Mouse (Mus musculus): ENCODE data around the gene Rassf1. TPM values are rescaled to one million over a fixed set of nuclear protein-coding genes. Genes with fewer than 3 reads are reported as not detected.
A peak's percentile ranks its signal among the peaks of the same experiment; 100 is the strongest.

Gene Rassf1
- polyA plus RNA-seq, 1 experiment from 2014 or later, result 35.5 TPM

GRCm38 (mm10) chr9:107549297-107550074 lies 1.9 kb upstream of the Rassf1 start:
- H3K9ac ChIP-seq (replicated peaks; ENCODE audit: low read length), result no peak overlapping the region
- H3K27ac ChIP-seq (replicated peaks; ENCODE audit: low read depth, low read length), result no peak overlapping the region
- peaks cover 30% of the 10 kb centered on the region for H3K27me3 ChIP-seq (ENCODE audit: control insufficient read depth, insufficient read depth, low read length)
- ATAC-seq (ENCODE audit: low FRiP score, low TSS enrichment) (no peak), DNase-seq (no peak)
- peaks cover 23% of the 10 kb centered on the region for H3K4me1 ChIP-seq (ENCODE audit: control insufficient read depth, insufficient read depth, low read length)
- no peaks in the 10 kb centered on the region for H3K9me3 ChIP-seq (ENCODE audit: control insufficient read depth, low read length)
- H3K4me3 ChIP-seq (replicated peaks; ENCODE audit: low read depth, low read length), result no peak overlapping the region
- H3K36me3 ChIP-seq (ENCODE audit: control insufficient read depth, insufficient read depth, low read length), result peaks cover 9% of the 10 kb centered on the region
- WGBS, result 87% methylated on average over 20 of the region's 20 CpGs
- H3K4me2 ChIP-seq (ENCODE audit: low read length), result no peak overlapping the region

- H3K4me3 ChIP-seq (replicated peaks; ENCODE audit: low read depth, low read length), result peak overlapping the region; percentile 29; the same call in 1 of the 2 replicates
- 26% methylated on average over 23 of the region's 23 CpGs for WGBS
- H3K27ac ChIP-seq (replicated peaks; ENCODE audit: low read depth, low read length), result no peak overlapping the region
- peak overlapping the region; percentile 53; the same call in 1 of the 2 replicates for H3K4me2 ChIP-seq (ENCODE audit: low read length)
- H3K9ac ChIP-seq (replicated peaks; ENCODE audit: low read length), result no peak overlapping the region
- H3K27me3 ChIP-seq (ENCODE audit: control insufficient read depth, insufficient read depth, low read length), result peaks cover 30% of the 10 kb centered on the region
- no peaks in the 10 kb centered on the region for H3K36me3 ChIP-seq (ENCODE audit: control insufficient read depth, insufficient read depth, low read length)
- ATAC-seq (ENCODE audit: low FRiP score, low TSS enrichment) (no peak), DNase-seq (no peak)
- H3K4me1 ChIP-seq (ENCODE audit: control insufficient read depth, insufficient read depth, low read length), result peaks cover 28% of the 10 kb centered on the region
- H3K9me3 ChIP-seq (ENCODE audit: control insufficient read depth, low read length), result no peaks in the 10 kb centered on the region
Observed at GRCm38 (mm10) chr9:107550491-107551116, 751 bp upstream of the Rassf1 start.

GRCm38 (mm10) chr9:107551890-107552355 lies 568 bp downstream of the Rassf1 start:
- WGBS, result 11% methylated on average over 8 of the region's 8 CpGs
- Histone ChIP-seq H3K4me1 (ENCODE audit: control insufficient read depth, insufficient read depth, low read length) (peaks cover 34% of the 10 kb centered on the region), H3K36me3 (ENCODE audit: control insufficient read depth, insufficient read depth, low read length) (peaks cover 3% of the 10 kb centered on the region; the same call in 1 of the 2 replicates), H3K27ac (replicated peaks; ENCODE audit: low read depth, low read length) (no peak overlapping the region), H3K4me2 (ENCODE audit: low read length) (peak overlapping the region; percentile 53), H3K4me3 (replicated peaks; ENCODE audit: low read depth, low read length) (peak overlapping the region; percentile 29), H3K27me3 (ENCODE audit: control insufficient read depth, insufficient read depth, low read length) (peaks cover 30% of the 10 kb centered on the region), H3K9me3 (ENCODE audit: control insufficient read depth, low read length) (no peaks in the 10 kb centered on the region), H3K9ac (replicated peaks; ENCODE audit: low read length) (0 out of 2 replicates have a peak overlapping the region, but pooled peaks have one; percentile 45)
- ATAC-seq (ENCODE audit: low FRiP score, low TSS enrichment), result no peak
- DNase-seq, result no peak

- Histone ChIP-seq H3K9ac (replicated peaks; ENCODE audit: low read length) (no peak overlapping the region), H3K27ac (replicated peaks; ENCODE audit: low read depth, low read length) (no peak overlapping the region), H3K36me3 (ENCODE audit: control insufficient read depth, insufficient read depth, low read length) (peaks cover 11% of the 10 kb centered on the region), H3K9me3 (ENCODE audit: control insufficient read depth, low read length) (no peaks in the 10 kb centered on the region), H3K4me1 (ENCODE audit: control insufficient read depth, insufficient read depth, low read length) (peaks cover 26% of the 10 kb centered on the region), H3K4me2 (ENCODE audit: low read length) (no peak overlapping the region; the same call in 1 of the 2 replicates), H3K4me3 (replicated peaks; ENCODE audit: low read depth, low read length) (no peak overlapping the region), H3K27me3 (ENCODE audit: control insufficient read depth, insufficient read depth, low read length) (peaks cover 30% of the 10 kb centered on the region)
- 78% methylated on average over 5 of the region's 5 CpGs for WGBS
- ATAC-seq (ENCODE audit: low FRiP score, low TSS enrichment) (no peak), DNase-seq (no peak)
Observed at GRCm38 (mm10) chr9:107552690-107553393, 1.5 kb downstream of the Rassf1 start.

GRCm38 (mm10) chr9:107553541-107554318 lies 2.4 kb downstream of the Rassf1 start:
- DNase-seq, result no peak
- Histone ChIP-seq H3K27ac (replicated peaks; ENCODE audit: low read depth, low read length) (peak overlapping the region; percentile 88), H3K4me2 (ENCODE audit: low read length) (peak overlapping the region; percentile 92), H3K9me3 (ENCODE audit: control insufficient read depth, low read length) (no peaks in the 10 kb centered on the region), H3K36me3 (ENCODE audit: control insufficient read depth, insufficient read depth, low read length) (peaks cover 20% of the 10 kb centered on the region), H3K27me3 (ENCODE audit: control insufficient read depth, insufficient read depth, low read length) (peaks cover 30% of the 10 kb centered on the region), H3K4me3 (replicated peaks; ENCODE audit: low read depth, low read length) (peak overlapping the region; percentile 73), H3K9ac (replicated peaks; ENCODE audit: low read length) (peak overlapping the region; percentile 76), H3K4me1 (ENCODE audit: control insufficient read depth, insufficient read depth, low read length) (peaks cover 26% of the 10 kb centered on the region)
- WGBS, result 8% methylated on average over 37 of the region's 37 CpGs
- peak; percentile 76; the same call in 1 of the 2 replicates for ATAC-seq (ENCODE audit: low FRiP score, low TSS enrichment)

GRCm38 (mm10) chr9:107554319-107554825 lies 3.0 kb downstream of the Rassf1 start:
- peak overlapping the region; percentile 73 for H3K4me3 ChIP-seq (replicated peaks; ENCODE audit: low read depth, low read length)
- H3K36me3 ChIP-seq (ENCODE audit: control insufficient read depth, insufficient read depth, low read length), result peaks cover 27% of the 10 kb centered on the region
- H3K4me2 ChIP-seq (ENCODE audit: low read length), result peak overlapping the region; percentile 92
- DNase-seq (peak; percentile 100), ATAC-seq (ENCODE audit: low FRiP score, low TSS enrichment) (peak; percentile 94)
- peak overlapping the region; percentile 88 for H3K27ac ChIP-seq (replicated peaks; ENCODE audit: low read depth, low read length)
- peaks cover 26% of the 10 kb centered on the region for H3K4me1 ChIP-seq (ENCODE audit: control insufficient read depth, insufficient read depth, low read length)
- WGBS, result under 1% methylated on average over 53 of the region's 53 CpGs
- no peaks in the 10 kb centered on the region for H3K9me3 ChIP-seq (ENCODE audit: control insufficient read depth, low read length)
- peaks cover 30% of the 10 kb centered on the region for H3K27me3 ChIP-seq (ENCODE audit: control insufficient read depth, insufficient read depth, low read length)
- peak overlapping the region; percentile 76 for H3K9ac ChIP-seq (replicated peaks; ENCODE audit: low read length)

GRCm38 (mm10) chr9:107555031-107555457 lies 3.7 kb downstream of the Rassf1 start:
- no peaks in the 10 kb centered on the region for H3K9me3 ChIP-seq (ENCODE audit: control insufficient read depth, low read length)
- H3K4me2 ChIP-seq (ENCODE audit: low read length), result peak overlapping the region; percentile 92
- peak overlapping the region; percentile 76 for H3K9ac ChIP-seq (replicated peaks; ENCODE audit: low read length)
- WGBS, result under 1% methylated on average over 23 of the region's 23 CpGs
- peaks cover 33% of the 10 kb centered on the region for H3K36me3 ChIP-seq (ENCODE audit: control insufficient read depth, insufficient read depth, low read length)
- ATAC-seq (ENCODE audit: low FRiP score, low TSS enrichment) (no peak), DNase-seq (peak; percentile 54)
- peaks cover 30% of the 10 kb centered on the region for H3K27me3 ChIP-seq (ENCODE audit: control insufficient read depth, insufficient read depth, low read length)
- H3K27ac ChIP-seq (replicated peaks; ENCODE audit: low read depth, low read length), result peak overlapping the region; percentile 88
- peak overlapping the region; percentile 73 for H3K4me3 ChIP-seq (replicated peaks; ENCODE audit: low read depth, low read length)
- peaks cover 26% of the 10 kb centered on the region for H3K4me1 ChIP-seq (ENCODE audit: control insufficient read depth, insufficient read depth, low read length)
